Mouse (Mus musculus): ENCODE results near the gene Ddx47. TPM values are rescaled to one million over a fixed set of nuclear protein-coding genes. Genes with fewer than 3 reads are reported as not detected.

Gene Ddx47
- total RNA-seq, 2 experiments from 2014 or later = 56.9 to 57.4 TPM

GRCm38 (mm10) chr6:135001991-135002390, 9.4 kb upstream of the Ddx47 start:
- intact Hi-C loops (cut with DNase I) = no loop called here

GRCm38 (mm10) chr6:135006372-135006771, 5.0 kb upstream of the Ddx47 start:
- intact Hi-C loops (cut with DNase I) = no loop called here
- DNase-seq = no peak

More at GRCm38 (mm10) chr6:135001991-135002390, 9.4 kb upstream of the Ddx47 start:
- DNase-seq = no peak

GRCm38 (mm10) chr6:135011734-135012116, 313 bp downstream of the Ddx47 start:
- no peak for DNase-seq
- intact Hi-C loops (cut with DNase I) = no loop called here

GRCm38 (mm10) chr6:135017211-135017610, 5.8 kb downstream of the Ddx47 start:
- DNase-seq = no peak
- intact Hi-C loops (cut with DNase I) = no loop called here

- intact Hi-C loops (cut with DNase I) = no loop called here
- DNase-seq = no peak
These were observed 8.2 kb downstream of the Ddx47 start for GRCm38 (mm10) chr6:135019564-135019963.

GRCm38 (mm10) chr6:135021633-135022032, 10.2 kb downstream of the Ddx47 start:
- intact Hi-C loops (cut with DNase I) = no loop called here
- no peak for DNase-seq

- intact Hi-C loops (cut with DNase I) = no loop called here
These were observed 12.0 kb downstream of the Ddx47 start for GRCm38 (mm10) chr6:135023379-135023778.

GRCm38 (mm10) chr6:135024781-135025420, 13.5 kb downstream of the Ddx47 start:
- DNase-seq = no peak
- intact Hi-C loops (cut with DNase I) = loop anchor here (5.0 kb wide), 1 partner anchor 117 kb away; no protein-coding TSS in a partner anchor

More at GRCm38 (mm10) chr6:135023379-135023778, 12.0 kb downstream of the Ddx47 start:
- no peak for DNase-seq

- intact Hi-C loops (cut with DNase I) = loop anchor here (5.0 kb wide), 1 partner anchor 116 kb away; no protein-coding TSS in a partner anchor
- no peak for DNase-seq
These were observed 14.8 kb downstream of the Ddx47 start for GRCm38 (mm10) chr6:135026232-135026631.

GRCm38 (mm10) chr6:135026755-135027154, 15.3 kb downstream of the Ddx47 start:
- intact Hi-C loops (cut with DNase I) = loop anchor here (5.0 kb wide), 1 partner anchor 116 kb away; no protein-coding TSS in a partner anchor
- no peak for DNase-seq

- intact Hi-C loops (cut with DNase I) = loop anchor here (5.0 kb wide), 1 partner anchor 113 kb away; no protein-coding TSS in a partner anchor
- DNase-seq = no peak
These were observed 17.8 kb downstream of the Ddx47 start for GRCm38 (mm10) chr6:135029246-135029645.

- intact Hi-C loops (cut with DNase I) = no loop called here
- no peak for DNase-seq
These were observed 27.3 kb downstream of the Ddx47 start for GRCm38 (mm10) chr6:135038674-135039073.

- intact Hi-C loops (cut with DNase I) = no loop called here
- no peak for DNase-seq
These were observed 29.0 kb downstream of the Ddx47 start for GRCm38 (mm10) chr6:135040275-135040871.

- no peak for DNase-seq
- intact Hi-C loops (cut with DNase I) = no loop called here
These were observed 30.5 kb downstream of the Ddx47 start for GRCm38 (mm10) chr6:135041930-135042329.

- intact Hi-C loops (cut with DNase I) = no loop called here
- no peak for DNase-seq
These were observed 35.9 kb downstream of the Ddx47 start for GRCm38 (mm10) chr6:135047276-135047675.

- intact Hi-C loops (cut with DNase I) = no loop called here
- DNase-seq = no peak
These were observed 37.1 kb downstream of the Ddx47 start for GRCm38 (mm10) chr6:135048509-135048908.

GRCm38 (mm10) chr6:135048956-135049355, 37.5 kb downstream of the Ddx47 start:
- DNase-seq = no peak
- intact Hi-C loops (cut with DNase I) = no loop called here

GRCm38 (mm10) chr6:135053789-135054188, 42.4 kb downstream of the Ddx47 start:
- no peak for DNase-seq

GRCm38 (mm10) chr6:135055882-135056281, 44.5 kb downstream of the Ddx47 start:
- DNase-seq = no peak
- intact Hi-C loops (cut with DNase I) = no loop called here

More at GRCm38 (mm10) chr6:135053789-135054188, 42.4 kb downstream of the Ddx47 start:
- intact Hi-C loops (cut with DNase I) = no loop called here

GRCm38 (mm10) chr6:135060728-135061127, 49.3 kb downstream of the Ddx47 start:
- no peak for DNase-seq
- intact Hi-C loops (cut with DNase I) = no loop called here

GRCm38 (mm10) chr6:135064621-135065020, 53.2 kb downstream of the Ddx47 start:
- DNase-seq = no peak
- intact Hi-C loops (cut with DNase I) = no loop called here

Measured in left cerebral cortex, postnatal 4 days (tissue).